Mouse (Mus musculus) spleen, postnatal 4 days (tissue): ENCODE results near the gene Slc6a1.
"Not testable (repeated sequence)": the region's sequence is repeated elsewhere in the genome, so short reads cannot be mapped to it uniquely, and the experiment has no call there.

Experiments used
- DNase-seq, 2 experiments: peaks; one replicate each; pipeline ENCODE4 v3.0.0; 2022; ENCODE audit warnings: low spot score in 2 of 2

Slc6a1 gene

GRCm38 (mm10) chr6:114290184-114290583 is 7.7 kb downstream of the Slc6a1 start:
- DNase-seq = no peak

- DNase-seq = no peak
Measured at GRCm38 (mm10) chr6:114290929-114291328, 8.5 kb downstream of the Slc6a1 start.

DNA sequence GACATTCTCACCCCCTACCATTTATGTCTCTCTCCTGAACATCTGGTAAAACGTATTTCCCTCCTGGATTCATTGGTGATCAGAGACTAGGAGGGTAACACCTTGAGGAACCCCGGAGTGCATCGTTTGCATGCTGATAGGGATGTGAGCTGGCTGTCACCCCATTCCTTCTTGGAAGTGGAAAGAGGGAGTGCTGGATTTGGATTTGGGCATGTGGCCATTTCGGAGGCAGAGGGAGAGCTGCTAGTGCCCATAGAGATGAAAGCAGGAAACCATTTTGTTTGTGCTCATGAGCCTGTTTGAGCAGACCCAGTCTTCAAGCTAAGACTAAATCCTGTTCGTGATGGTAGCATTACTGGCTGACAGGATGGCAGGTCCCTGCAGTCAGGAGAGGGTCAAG is 9.0 kb downstream of the Slc6a1 start:
- no peak for DNase-seq

- no peak for DNase-seq
Measured at GRCm38 (mm10) chr6:114293511-114293910, 11.1 kb downstream of the Slc6a1 start.

GRCm38 (mm10) chr6:114295086-114295485 is 12.7 kb downstream of the Slc6a1 start:
- no peak for DNase-seq

DNA sequence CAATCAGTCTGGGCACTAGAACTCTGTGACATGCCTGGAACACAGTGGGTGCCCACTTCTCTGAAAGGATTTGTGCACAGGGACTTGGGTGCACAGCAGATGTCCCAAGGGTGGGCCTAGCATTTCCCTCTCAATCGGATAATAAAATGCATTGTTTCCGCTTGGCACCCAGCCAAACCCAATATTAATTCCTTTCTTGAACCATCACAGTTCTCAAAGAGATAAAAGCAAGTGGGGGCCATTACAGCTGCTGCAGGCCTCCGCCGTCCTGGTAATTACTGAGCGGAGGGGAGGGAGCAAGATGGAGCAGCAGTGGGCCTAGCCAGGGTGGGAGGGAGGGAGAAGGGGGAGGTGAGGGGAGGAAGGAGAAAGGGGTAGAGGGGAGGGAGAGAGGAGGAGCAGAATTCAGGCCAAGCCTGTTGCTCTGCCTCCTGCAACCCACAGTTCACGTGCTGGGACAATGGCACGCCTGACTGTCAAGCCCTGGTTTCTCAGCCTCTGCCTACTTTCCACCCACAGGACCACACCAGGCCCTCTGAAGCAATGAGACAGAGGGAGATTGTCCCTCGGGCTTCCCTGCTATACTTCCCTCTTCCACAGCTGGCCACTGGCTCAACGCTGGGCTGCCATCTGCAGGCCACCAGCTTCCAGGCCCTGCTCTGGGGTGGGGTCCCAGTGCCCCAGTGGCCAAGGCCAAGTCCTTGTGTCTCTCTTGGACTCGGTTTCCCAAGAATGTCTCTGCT is 15.0 kb downstream of the Slc6a1 start:
- DNase-seq = no peak

DNA sequence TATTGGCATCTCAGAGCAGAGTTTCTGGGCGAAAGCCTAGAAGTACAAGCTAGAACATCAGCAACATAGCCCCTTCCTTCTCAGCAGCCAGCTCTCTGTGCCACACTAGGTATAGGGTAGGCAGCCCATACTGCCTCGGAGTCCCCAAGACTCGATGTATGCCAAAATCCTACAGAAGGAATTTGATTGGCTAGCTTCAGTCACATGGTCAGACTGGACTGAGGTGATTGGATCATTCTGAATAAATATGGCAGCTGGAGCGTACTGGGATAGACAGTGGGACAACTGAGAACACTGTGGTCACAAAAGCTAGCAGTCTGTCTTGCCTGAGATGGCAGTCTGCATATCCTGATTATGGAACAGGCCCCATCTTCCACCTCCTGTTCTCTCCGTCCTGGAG is 17.3 kb downstream of the Slc6a1 start:
- no peak for DNase-seq

- DNase-seq = no peak
Measured at GRCm38 (mm10) chr6:114300737-114301136, 18.3 kb downstream of the Slc6a1 start.

DNA sequence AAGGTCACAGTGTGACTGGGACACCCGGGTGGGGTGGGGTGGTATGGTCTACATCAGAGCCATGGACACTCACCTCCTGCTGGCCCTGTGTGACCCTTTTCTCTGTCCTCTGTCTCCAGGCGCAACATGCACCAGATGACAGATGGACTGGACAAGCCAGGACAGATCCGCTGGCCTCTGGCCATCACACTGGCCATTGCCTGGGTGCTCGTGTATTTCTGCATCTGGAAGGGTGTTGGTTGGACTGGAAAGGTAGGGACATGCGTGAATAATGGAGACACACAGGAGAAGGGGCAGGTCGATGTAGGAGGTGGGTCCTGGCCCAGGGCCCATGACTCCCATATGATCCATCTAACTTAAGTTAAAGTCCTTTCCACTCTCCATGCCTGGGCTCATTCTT is 22.2 kb downstream of the Slc6a1 start:
- no peak for DNase-seq

DNA sequence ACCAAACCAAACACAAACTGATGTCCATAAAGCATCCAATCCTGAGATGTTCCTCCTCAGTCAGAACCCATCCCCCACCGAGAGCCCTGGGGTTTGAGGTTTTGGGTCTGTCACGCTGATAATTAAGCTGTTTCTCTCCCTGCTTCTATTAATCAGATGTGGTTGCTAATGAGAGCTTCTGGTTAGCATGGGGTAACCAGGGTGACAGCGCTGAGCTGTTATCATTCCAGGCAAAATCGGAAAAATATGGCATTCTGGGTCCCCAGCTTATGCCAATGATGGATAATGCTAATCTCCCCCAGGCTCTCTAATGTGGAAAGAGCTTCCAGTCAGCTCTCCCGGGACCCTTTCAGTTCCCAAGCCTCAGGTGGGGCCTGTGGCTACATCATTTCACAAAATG is 38.1 kb downstream of the Slc6a1 start:
- DNase-seq = no peak

- no peak for DNase-seq
Measured at GRCm38 (mm10) chr6:114321146-114321545, 38.7 kb downstream of the Slc6a1 start.

DNA sequence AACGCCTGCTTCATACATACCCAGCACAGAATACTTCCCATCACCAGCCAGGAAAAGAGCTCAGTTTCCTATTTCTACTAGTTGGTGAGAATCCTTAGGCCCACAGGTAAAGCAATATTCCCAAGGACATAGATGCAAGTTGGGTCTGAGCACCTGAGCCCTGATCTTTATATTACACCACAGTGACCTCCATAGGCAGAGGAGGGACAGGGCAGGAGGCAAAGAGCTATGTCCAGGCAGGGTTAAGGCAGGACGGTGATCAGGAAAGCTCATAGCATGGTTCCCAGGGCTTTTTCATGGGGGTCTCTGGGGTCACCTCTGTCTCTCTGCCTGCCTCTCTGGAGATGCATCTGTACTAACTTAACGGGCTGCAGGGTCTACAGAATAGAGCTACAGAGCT is 40.5 kb downstream of the Slc6a1 start:
- DNase-seq = no peak

GRCm38 (mm10) chr6:114324808-114325207 is 42.4 kb downstream of the Slc6a1 start:
- no peak for DNase-seq

GRCm38 (mm10) chr6:114329597-114330470 is 47.4 kb downstream of the Slc6a1 start:
- DNase-seq = no peak

GRCm38 (mm10) chr6:114331926-114332325 is 49.5 kb downstream of the Slc6a1 start:
- DNase-seq = no peak

DNA sequence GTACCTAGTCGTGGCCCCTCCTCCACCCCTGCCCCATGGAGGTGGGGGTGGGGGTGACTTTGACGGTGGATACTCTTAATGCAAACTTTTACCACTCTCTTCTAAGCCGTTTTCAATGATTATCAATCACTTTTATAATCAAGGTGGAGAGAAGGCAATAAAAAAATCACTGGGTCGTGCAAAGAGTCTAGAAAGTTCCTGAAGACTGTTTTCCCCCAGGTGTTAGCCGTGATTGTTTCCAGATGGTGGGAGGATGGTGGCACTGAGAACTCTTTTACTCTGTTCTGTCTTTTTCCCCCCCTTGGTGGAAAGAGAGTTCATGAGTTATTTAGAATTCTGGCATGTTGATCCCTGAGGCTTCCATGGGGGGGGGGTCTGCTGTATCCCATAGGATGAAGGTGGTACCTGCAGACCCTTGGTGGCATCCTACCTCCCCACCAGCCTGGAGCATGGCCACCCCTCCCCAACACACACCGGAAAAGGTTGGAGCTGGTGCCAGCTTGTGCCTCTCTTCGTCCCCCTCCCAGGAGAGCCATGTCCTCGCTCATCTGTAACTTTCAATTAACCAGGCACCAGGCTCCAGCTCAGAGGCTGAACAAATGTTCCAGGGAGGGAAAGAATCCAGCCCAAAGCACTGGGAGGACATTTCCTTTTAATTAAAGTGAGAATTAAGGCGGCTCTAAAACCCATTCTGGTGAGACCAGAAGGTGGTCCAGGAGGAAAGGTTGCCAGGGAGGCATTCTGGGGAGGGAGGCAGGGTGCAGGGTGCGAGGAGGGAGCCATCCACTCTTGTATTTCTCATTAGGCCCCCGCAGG is 53.9 kb downstream of the Slc6a1 start:
- DNase-seq = no peak

GRCm38 (mm10) chr6:114336944-114337215 is 54.4 kb downstream of the Slc6a1 start:
- no peak for DNase-seq

- DNase-seq = not testable (repeated sequence)
Measured at GRCm38 (mm10) chr6:114341381-114341780, 58.9 kb downstream of the Slc6a1 start.

- no peak for DNase-seq
Measured at GRCm38 (mm10) chr6:114343740-114344139, 61.3 kb downstream of the Slc6a1 start.

DNA sequence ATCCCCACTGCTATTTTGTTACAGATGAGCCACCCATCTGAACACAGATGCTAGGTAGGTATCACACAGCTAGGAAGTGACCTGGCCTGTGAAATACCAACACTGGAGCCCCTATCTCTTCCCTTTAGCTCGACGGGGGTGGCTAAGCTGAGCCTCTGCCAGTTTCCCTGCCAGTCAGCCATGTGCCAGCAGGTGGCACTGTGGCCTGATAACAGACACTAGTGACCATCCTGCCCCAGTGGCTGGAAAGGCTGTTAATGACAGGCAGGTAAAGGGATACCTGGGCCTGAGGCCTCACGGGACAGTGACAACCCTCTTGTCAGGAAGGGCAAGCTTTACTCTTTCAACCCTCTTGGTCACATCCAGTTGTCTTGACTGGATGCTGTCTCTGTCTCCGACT is 62.7 kb downstream of the Slc6a1 start:
- DNase-seq = peak; percentile 33 to 74

DNA sequence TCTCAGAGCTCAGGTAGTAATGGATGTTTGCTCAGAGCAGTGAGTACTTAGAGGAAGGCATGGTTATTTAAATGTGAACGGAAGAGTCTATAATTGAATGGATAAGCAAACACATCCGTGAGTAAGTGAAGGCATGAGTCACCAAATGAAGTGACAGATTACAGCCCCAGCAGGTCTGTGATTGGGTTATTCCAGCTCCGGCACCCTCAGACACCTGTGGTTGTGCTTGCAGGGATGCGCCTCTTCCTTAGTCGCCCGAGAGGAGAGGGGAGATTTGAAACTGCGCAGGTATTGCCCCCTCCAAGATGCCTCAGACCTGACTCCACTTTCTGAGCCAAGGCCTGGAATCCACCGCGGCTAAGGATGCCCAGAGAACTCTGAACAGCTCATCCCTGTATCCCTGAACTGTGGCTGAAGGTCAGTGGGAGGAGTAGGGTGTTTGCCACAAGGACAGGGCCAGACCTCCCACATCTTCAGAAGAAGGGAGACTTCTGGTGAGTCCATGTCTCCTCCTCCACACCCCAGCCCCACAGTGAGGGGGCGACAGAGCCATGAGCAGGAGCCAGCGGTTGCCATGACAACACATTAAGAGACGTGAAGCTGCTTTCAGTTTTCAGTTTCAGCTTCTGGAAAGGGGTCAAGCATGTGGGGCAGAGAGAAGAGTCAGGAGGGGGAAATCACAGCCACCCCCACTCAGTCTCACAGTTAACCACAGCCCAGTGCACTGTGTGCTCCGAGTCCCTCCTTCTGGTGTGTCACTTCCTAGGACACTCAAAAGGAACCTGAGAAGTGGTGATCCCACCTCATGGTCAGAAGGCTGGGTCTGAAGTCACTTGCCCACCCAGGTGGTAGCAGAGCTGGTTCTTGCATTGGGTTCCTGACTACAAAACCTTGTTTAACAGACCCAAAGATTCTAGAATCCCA is 65.7 kb downstream of the Slc6a1 start:
- DNase-seq = no peak
